Mouse (Mus musculus) E14TG2a.4 (cell line): ENCODE data around the gene Shank2.

Source experiments
- H3K27me3 ChIP-seq: 2 replicates; pipeline ENCODE4 v1.6.1; 2014; ENCODE audit warnings: low read length, control low read depth; ENCODE audit not compliant: insufficient read depth
- H3K36me3 ChIP-seq: 2 replicates; pipeline ENCODE4 v1.6.1; 2014; ENCODE audit warnings: low read length, control low read depth; ENCODE audit not compliant: insufficient read depth
- H3K4me1 ChIP-seq: replicated peaks from 2 replicates; pipeline ENCODE4 v1.6.1; 2014; ENCODE audit warnings: low read depth, low read length, control low read depth
- H3K4me3 ChIP-seq: replicated peaks from 2 replicates; pipeline ENCODE4 v1.5.1; 2014; ENCODE audit warnings: mild to moderate bottlenecking, low read length
- H3K9me3 ChIP-seq: 2 replicates; pipeline ENCODE4 v1.6.1; 2014; ENCODE audit warnings: low read length, control low read depth
- CTCF ChIP-seq: conservative IDR thresholded peaks from 2 replicates; pipeline ENCODE4 v1.5.1; 2014; ENCODE audit warnings: low read length
- NANOG ChIP-seq: IDR thresholded peaks from 2 replicates; pipeline ENCODE4 v1.6.1; 2014; ENCODE audit warnings: borderline replicate concordance, low read length, mixed read lengths
- POU5F1 ChIP-seq: IDR thresholded peaks from 2 replicates; pipeline ENCODE4 v1.6.1; 2014; ENCODE audit warnings: low read length, borderline replicate concordance

Shank2 gene

DNA sequence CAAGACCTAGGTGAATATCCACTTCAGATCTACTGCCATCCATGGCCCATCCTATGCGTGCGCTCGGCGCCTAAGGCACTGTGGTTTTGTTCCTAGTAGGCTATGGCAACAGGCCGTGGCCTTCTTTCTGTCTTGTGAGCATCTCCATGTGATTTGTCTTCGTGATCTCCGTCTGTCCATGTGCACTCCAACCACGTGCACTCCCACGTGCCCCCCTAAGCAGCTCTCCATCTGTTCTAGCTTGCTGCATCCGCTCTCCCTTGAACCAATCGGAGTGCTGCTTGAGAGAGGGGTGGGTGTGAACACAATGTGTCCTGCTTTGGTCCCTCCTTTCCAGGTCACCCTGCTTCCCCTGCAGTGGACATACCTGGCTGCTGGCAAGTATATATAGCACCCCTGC is 133.0 kb downstream of the Shank2 start:
- TF ChIP-seq POU5F1 (no peak), NANOG (no peak), CTCF (no peak)
- Histone ChIP-seq H3K27me3 (peaks cover 22% of the 10 kb centered on the region; the same call in 1 of the 2 replicates), H3K4me3 (no peak overlapping the region), H3K36me3 (no peaks in the 10 kb centered on the region), H3K4me1 (peaks cover 4% of the 10 kb centered on the region; the same call in 1 of the 2 replicates), H3K9me3 (no peaks in the 10 kb centered on the region)

DNA sequence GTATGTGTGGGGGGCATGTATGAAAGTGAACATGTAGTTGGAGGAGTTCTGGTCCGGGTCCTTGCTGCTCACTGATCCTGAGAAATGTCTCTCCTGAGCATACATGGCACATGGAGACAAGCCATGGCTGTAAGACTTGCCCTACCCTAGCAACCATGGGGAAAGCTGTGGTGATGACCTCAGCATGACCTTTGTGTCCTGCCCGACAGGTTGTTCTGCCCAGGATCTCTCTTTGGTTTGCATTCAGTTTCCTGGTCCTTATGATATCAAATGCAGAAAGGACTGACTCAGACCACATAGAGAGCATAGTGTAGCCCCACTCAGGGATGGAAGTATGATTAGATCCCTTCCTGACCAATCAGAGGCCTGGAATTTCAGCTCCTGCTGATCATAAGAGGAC is 136.1 kb downstream of the Shank2 start:
- Histone ChIP-seq H3K9me3 (no peaks in the 10 kb centered on the region), H3K4me1 (peaks cover 7% of the 10 kb centered on the region; the same call in 1 of the 2 replicates), H3K4me3 (no peak overlapping the region), H3K36me3 (no peaks in the 10 kb centered on the region), H3K27me3 (peaks cover 18% of the 10 kb centered on the region; the same call in 1 of the 2 replicates)
- no peak for TF ChIP-seq CTCF
- TF ChIP-seq POU5F1 = no peak

DNA sequence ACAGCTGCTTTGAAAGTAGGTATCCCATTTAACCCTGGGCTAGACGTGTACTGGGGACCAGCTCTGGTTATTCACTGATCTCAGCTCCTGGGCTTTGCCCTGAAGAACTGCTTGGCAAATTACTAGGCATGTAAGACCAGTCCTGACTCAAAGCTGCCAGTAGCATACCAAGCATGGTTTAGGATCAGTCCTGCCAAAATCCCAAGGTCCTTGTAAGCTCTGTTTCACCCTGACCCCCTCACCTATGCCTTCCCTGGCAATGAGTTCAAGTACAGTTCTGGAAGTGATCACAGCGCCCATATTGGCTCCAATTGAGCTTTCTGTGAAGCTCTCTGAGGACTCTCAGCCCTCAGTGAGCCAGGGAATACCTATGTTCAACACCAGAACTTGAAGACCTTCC is 136.7 kb downstream of the Shank2 start:
- no peaks in the 10 kb centered on the region for H3K9me3 ChIP-seq
- H3K4me3 ChIP-seq = no peak overlapping the region
- peaks cover 7% of the 10 kb centered on the region; the same call in 1 of the 2 replicates for H3K4me1 ChIP-seq
- TF ChIP-seq POU5F1 (no peak), NANOG (no peak), CTCF (no peak)
- peaks cover 18% of the 10 kb centered on the region; the same call in 1 of the 2 replicates for H3K27me3 ChIP-seq
- H3K36me3 ChIP-seq = no peaks in the 10 kb centered on the region

DNA sequence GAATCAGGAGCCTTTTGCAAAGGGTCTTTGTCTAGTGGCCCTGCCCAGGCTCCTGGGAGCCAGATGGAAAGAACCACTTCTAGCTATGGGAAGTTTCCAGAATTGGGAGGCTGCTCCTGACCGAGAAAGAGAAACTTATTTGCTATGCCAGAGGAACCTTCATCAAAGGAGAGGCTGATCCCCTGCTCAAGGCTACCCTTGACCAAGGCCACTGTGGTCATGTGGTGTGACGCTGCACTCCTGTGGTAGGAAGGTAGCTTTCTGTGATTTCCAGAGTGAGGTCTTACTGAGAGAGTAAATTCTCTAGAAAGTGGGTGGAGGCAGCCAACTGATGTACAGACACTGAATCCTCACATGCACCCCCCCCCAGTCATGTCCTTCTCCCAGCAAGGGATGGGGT is 138.0 kb downstream of the Shank2 start:
- H3K4me3 ChIP-seq = no peak overlapping the region
- peaks cover 13% of the 10 kb centered on the region; the same call in 1 of the 2 replicates for H3K4me1 ChIP-seq
- TF ChIP-seq POU5F1 = no peak
- TF ChIP-seq NANOG = no peak
- TF ChIP-seq CTCF = no peak
- peaks cover 18% of the 10 kb centered on the region; the same call in 1 of the 2 replicates for H3K27me3 ChIP-seq
- H3K36me3 ChIP-seq = no peaks in the 10 kb centered on the region
- H3K9me3 ChIP-seq = no peaks in the 10 kb centered on the region

DNA sequence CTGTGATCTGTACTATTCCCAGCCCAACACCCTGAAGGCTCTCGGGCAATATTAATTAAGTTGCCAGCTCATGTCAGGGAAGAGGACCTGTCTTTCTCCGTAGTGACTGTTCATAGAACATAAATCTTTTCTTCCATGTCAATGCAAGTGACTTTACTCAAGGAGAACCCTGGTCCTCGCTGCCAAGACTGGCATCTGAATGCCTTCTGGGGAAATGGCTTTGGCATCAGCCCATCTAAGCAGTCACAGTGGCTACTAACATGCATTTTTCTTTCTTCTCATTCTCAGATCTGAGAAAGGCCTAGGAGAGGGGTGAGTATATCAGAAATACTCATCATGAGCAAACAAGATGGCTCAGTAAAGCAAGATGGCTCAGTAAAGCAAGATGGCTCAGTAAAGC is 138.7 kb downstream of the Shank2 start:
- Histone ChIP-seq H3K4me3 (no peak overlapping the region), H3K27me3 (peaks cover 18% of the 10 kb centered on the region; the same call in 1 of the 2 replicates), H3K9me3 (no peaks in the 10 kb centered on the region), H3K36me3 (no peaks in the 10 kb centered on the region), H3K4me1 (peaks cover 13% of the 10 kb centered on the region; the same call in 1 of the 2 replicates)
- no peak for TF ChIP-seq POU5F1
- TF ChIP-seq NANOG = no peak
- TF ChIP-seq CTCF = no peak

DNA sequence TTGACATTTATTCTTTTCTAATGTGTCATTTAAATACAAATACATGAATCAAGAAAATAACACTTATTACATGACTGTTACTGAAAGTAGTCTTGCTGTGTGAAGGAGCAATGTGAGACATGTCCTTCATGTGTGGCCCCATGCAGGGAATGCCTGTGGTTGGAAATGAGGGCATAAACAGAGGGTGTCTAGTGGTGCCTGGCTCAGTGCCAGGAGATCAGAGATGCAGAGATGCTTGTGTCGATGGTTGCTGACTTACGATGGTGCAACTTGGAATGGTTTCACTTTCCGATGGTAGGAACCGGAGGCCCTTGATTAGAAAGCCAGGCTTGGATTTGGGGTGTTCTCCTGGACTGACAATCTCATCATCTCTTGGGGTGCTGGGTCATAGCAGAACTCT is 140.3 kb downstream of the Shank2 start:
- Histone ChIP-seq H3K4me3 (no peak overlapping the region), H3K4me1 (peaks cover 13% of the 10 kb centered on the region; the same call in 1 of the 2 replicates), H3K9me3 (no peaks in the 10 kb centered on the region), H3K36me3 (no peaks in the 10 kb centered on the region), H3K27me3 (peaks cover 25% of the 10 kb centered on the region)
- no peak for TF ChIP-seq POU5F1
- TF ChIP-seq NANOG = no peak
- TF ChIP-seq CTCF = no peak

DNA sequence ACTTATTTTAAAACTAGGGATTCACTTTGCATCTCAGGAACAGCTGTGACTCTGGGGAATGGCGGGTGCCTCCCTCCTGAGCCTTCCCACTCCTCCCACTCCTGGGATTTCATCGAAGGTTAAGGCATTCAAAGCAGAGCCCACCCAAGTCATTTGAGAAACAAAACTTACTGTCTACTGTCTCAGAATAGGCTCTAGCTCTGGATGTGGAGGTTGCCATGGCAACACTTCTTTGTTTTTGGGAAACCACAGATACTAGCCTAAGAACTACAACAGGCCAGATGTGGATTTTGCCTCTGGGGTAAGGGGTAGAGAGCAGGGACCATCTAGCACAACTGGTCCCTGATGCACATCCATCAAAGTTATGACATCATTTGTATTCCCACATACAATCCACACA is 142.2 kb downstream of the Shank2 start:
- no peaks in the 10 kb centered on the region for H3K36me3 ChIP-seq
- peaks cover 13% of the 10 kb centered on the region; the same call in 1 of the 2 replicates for H3K4me1 ChIP-seq
- H3K4me3 ChIP-seq = no peak overlapping the region
- no peak for TF ChIP-seq POU5F1
- no peak for TF ChIP-seq NANOG
- no peak for TF ChIP-seq CTCF
- peaks cover 23% of the 10 kb centered on the region; the same call in 1 of the 2 replicates for H3K27me3 ChIP-seq
- H3K9me3 ChIP-seq = no peaks in the 10 kb centered on the region

DNA sequence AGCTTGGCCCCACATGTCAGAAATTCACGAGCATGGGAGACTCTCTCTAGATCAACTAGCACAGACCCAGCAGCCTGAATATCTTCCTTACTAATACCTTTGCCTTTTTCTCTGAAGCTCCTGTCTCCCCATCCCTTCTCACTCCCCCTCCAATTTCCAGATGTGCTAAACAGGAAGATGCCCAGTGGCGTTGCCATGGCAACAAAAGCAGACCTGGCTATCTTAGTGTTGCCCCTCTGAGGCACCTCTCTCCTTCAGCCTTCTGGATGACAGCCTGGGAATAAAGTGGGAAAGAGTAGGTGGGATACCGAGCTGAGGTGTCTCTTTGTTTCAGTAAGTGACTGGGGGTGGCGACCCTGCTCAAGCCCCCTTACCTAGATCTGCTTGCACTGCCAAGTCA is 146.4 kb downstream of the Shank2 start:
- Histone ChIP-seq H3K27me3 (peaks cover 21% of the 10 kb centered on the region), H3K36me3 (no peaks in the 10 kb centered on the region), H3K9me3 (no peaks in the 10 kb centered on the region), H3K4me3 (no peak overlapping the region), H3K4me1 (peaks cover 5% of the 10 kb centered on the region; the same call in 1 of the 2 replicates)
- TF ChIP-seq NANOG = no peak
- no peak for TF ChIP-seq CTCF

DNA sequence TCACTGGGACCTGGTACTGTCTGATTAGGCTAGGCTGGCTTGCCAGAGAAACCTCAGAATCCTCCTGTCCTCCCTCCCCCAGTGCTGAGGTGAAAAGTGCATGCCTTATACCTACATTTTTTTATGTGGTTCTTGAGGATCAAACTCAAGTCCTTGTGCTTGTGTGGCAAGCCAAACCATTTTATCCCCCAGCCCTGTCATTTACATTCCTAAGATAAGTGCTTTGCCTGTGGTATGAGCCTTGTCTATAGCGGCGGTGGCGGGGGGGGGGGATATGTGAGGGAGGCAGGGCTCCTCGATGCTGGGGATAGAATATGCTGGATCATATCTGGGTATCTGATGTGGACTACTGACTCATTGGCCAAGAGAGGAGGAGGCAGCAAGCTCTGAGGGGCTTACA is 151.4 kb downstream of the Shank2 start:
- H3K27me3 ChIP-seq = peaks cover 3% of the 10 kb centered on the region; the same call in 1 of the 2 replicates
- H3K36me3 ChIP-seq = no peaks in the 10 kb centered on the region
- no peak overlapping the region for H3K4me3 ChIP-seq
- H3K4me1 ChIP-seq = no peaks in the 10 kb centered on the region
- no peaks in the 10 kb centered on the region for H3K9me3 ChIP-seq
- TF ChIP-seq NANOG (no peak), POU5F1 (no peak), CTCF (no peak)
